Mouse (Mus musculus) lung, postnatal 14 days (tissue): Measurements from ENCODE around the gene Clta.

ENCODE experiments used
- DNase-seq: peaks from one replicate; pipeline ENCODE4 v3.0.0; 2021

The Clta gene

DNA sequence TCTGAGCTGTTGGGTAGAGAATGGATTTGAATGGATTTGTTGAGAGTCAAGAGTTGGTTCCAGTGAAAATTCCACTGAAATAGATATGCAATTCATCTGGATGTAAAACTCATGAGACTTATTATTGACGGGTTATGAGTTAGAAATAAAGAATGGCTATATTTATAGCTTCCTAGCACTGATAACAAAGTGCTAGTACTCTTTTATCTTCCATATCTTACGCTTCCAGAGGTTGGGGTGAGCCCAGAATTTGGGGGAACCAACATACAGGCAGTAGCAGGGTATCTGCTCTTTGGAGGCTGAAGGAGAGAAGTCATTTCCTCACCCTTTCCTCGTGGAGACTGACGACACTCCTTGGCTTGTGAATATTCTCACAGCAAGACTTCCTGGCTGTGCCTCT lies 70.2 kb downstream of the Clta start:
- DNase-seq = no peak

DNA sequence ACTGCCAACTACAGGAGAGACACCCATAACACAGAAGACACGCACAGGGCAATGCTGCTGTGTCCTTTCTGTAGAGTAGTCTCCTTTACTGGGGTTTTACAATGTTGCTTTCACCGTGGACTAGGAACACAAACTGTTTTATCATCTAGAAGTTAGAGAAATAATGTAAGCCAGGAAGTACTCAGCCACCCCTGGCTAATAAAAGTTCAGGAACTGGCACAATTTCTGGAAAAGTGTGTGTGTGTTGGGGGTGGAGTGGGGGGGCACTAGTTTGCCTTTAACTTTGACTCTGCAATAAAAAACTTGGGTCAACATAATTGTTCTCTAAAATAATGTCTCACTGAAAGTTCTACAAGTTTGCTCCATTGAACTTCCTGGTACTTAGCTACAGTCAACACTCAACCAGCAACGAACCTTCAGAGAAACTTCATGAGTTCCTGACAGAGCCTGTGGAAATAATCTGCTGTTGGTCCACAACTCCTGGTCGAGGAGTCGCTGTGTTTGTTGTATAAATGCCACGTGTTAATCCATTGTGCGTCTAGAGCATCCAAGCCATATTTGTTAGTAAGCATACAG lies 74.2 kb downstream of the Clta start:
- DNase-seq = no peak
